Mouse (Mus musculus) cerebellum, postnatal 10 days (tissue): Measurements from ENCODE around the gene Dyrk3.
"Not testable (repeated sequence)": the region's sequence is repeated elsewhere in the genome, so short reads cannot be mapped to it uniquely, and the experiment has no call there.

Experiments used
- DNase-seq, 2 experiments: peaks; one replicate each; pipeline ENCODE4 v3.0.0; 2021; ENCODE audit warnings: mixed read lengths in 2 of 2

Dyrk3 gene

GRCm38 (mm10) chr1:131153018-131153629 lies 15.0 kb upstream of the Dyrk3 start, which contains the start of gene Eif2d:
Eif2d (plus strand) TSS chr1:131153181.
- peak; percentile 96 to 97 for DNase-seq

GRCm38 (mm10) chr1:131149496-131149895 lies 11.4 kb upstream of the Dyrk3 start:
- DNase-seq = no peak

GRCm38 (mm10) chr1:131146181-131146614 lies 8.1 kb upstream of the Dyrk3 start:
- no peak for DNase-seq

GRCm38 (mm10) chr1:131145222-131145621 lies 7.1 kb upstream of the Dyrk3 start:
- DNase-seq = not testable (repeated sequence)

- DNase-seq = no peak
Observed at GRCm38 (mm10) chr1:131142472-131142871, 4.3 kb upstream of the Dyrk3 start.

GRCm38 (mm10) chr1:131141449-131141848 lies 3.3 kb upstream of the Dyrk3 start:
- no peak for DNase-seq

GRCm38 (mm10) chr1:131139102-131140095 lies 1.3 kb upstream of the Dyrk3 start:
- no peak for DNase-seq

GRCm38 (mm10) chr1:131137717-131138118 lies 422 bp downstream of the Dyrk3 start:
- no peak for DNase-seq

GRCm38 (mm10) chr1:131137111-131137510 lies 1.0 kb downstream of the Dyrk3 start:
- DNase-seq = no peak

GRCm38 (mm10) chr1:131135960-131136629 lies 2.0 kb downstream of the Dyrk3 start:
- DNase-seq = no peak

- peak; percentile 68 to 71 for DNase-seq
Observed at GRCm38 (mm10) chr1:131134942-131135522, 3.1 kb downstream of the Dyrk3 start.

- no peak for DNase-seq
Observed at GRCm38 (mm10) chr1:131134231-131134630, 3.9 kb downstream of the Dyrk3 start.

GRCm38 (mm10) chr1:131125987-131126744 lies 12.0 kb downstream of the Dyrk3 start:
- no peak for DNase-seq

- DNase-seq = no peak
Observed at GRCm38 (mm10) chr1:131123522-131124265, 14.4 kb downstream of the Dyrk3 start.

GRCm38 (mm10) chr1:131121987-131122386 lies 16.2 kb downstream of the Dyrk3 start:
- DNase-seq = peak in 1 of 2 experiments; percentile 38

- DNase-seq = peak; percentile 54 to 59
Observed at GRCm38 (mm10) chr1:131119026-131119425, 19.1 kb downstream of the Dyrk3 start.

- DNase-seq = no peak
Observed at GRCm38 (mm10) chr1:131118530-131118929, 19.6 kb downstream of the Dyrk3 start.

- peak; percentile 65 to 71 for DNase-seq
Observed at GRCm38 (mm10) chr1:131116430-131117011, 21.6 kb downstream of the Dyrk3 start.

- peak; percentile 84 to 87 for DNase-seq
Observed at GRCm38 (mm10) chr1:131115932-131116331, 22.2 kb downstream of the Dyrk3 start.

- DNase-seq = no peak
Observed at GRCm38 (mm10) chr1:131112576-131112975, 25.6 kb downstream of the Dyrk3 start.
